Comparison of ENCODE assay signal across 8 mouse cellular contexts in genomic region chr10:80100982-80101381, GRCm38 (mm10). TPM values are rescaled to one million over a fixed set of nuclear protein-coding genes. Genes with fewer than 3 reads are reported as not detected.
DNase-seq lines count a peak whose midpoint lies in the region; ATAC-seq and TF ChIP-seq lines count a peak whose summit lies in the region.

No protein-coding gene starts in this region.

- H3K4me2 ChIP-seq in forebrain, postnatal 0 days (ENCODE audit: low read depth): 0 out of 2 replicates have a peak overlapping the region, but pooled peaks have one; percentile 98
- peak overlapping the region; percentile 96 for H3K4me2 ChIP-seq in midbrain, embryonic 14.5 days (ENCODE audit: low read length)

- intact Hi-C loops in left cerebral cortex, postnatal 36 days (cut with DNase I): no loop called here

- no peak overlapping the region for H3K27ac ChIP-seq in forebrain, postnatal 0 days (ENCODE audit: low read depth, low read length)
- H3K27ac ChIP-seq in midbrain, embryonic 14.5 days (replicated peaks; ENCODE audit: low read depth, low read length): no peak overlapping the region

- no peak overlapping the region for H3K4me3 ChIP-seq in forebrain, postnatal 0 days (ENCODE audit: low read depth, low read length)
- H3K4me3 ChIP-seq in midbrain, embryonic 14.5 days (replicated peaks; ENCODE audit: low read depth, low read length): no peak overlapping the region

- no peaks in the 10 kb centered on the region for H3K36me3 ChIP-seq in forebrain, postnatal 0 days (ENCODE audit: insufficient read depth)
- H3K36me3 ChIP-seq in midbrain, embryonic 14.5 days (ENCODE audit: control insufficient read depth, insufficient read depth, low read length): no peaks in the 10 kb centered on the region

- H3K27me3 ChIP-seq in forebrain, postnatal 0 days (ENCODE audit: insufficient read depth, low read length): no peaks in the 10 kb centered on the region
- no peaks in the 10 kb centered on the region for H3K27me3 ChIP-seq in midbrain, embryonic 14.5 days (ENCODE audit: control insufficient read depth, insufficient read depth, low read length)

- H3K4me1 ChIP-seq in forebrain, postnatal 0 days (ENCODE audit: insufficient read depth): peaks cover 8% of the 10 kb centered on the region
- peaks cover 11% of the 10 kb centered on the region for H3K4me1 ChIP-seq in midbrain, embryonic 14.5 days (ENCODE audit: control insufficient read depth, insufficient read depth, low read length)

- DNase-seq in urinary bladder, postnatal 14 days (ENCODE audit: low spot score): peak; percentile 57
- DNase-seq in urinary bladder, adult 18-20 months (ENCODE audit: low spot score in 2 of 2): no peak
- DNase-seq in forebrain, postnatal 0 days: no peak
- DNase-seq in kidney, postnatal 14 days: peak; percentile 63
- DNase-seq in midbrain, embryonic 14.5 days: no peak
- no peak for DNase-seq in left cerebral cortex, postnatal 36 days (ENCODE audit: low spot score in 2 of 2)
- no peak for DNase-seq in gastrocnemius, postnatal 10 days
- DNase-seq in layer of hippocampus, adult 9-10 months (ENCODE audit: low spot score): no peak

- no peak overlapping the region for H3K9ac ChIP-seq in forebrain, postnatal 0 days
- no peak overlapping the region for H3K9ac ChIP-seq in midbrain, embryonic 14.5 days (replicated peaks; ENCODE audit: low read length)

- TF ChIP-seq CTCF in forebrain, postnatal 0 days (IDR thresholded peaks at IDR 0.05; ENCODE audit: low read depth): no peak

- H3K9me3 ChIP-seq in forebrain, postnatal 0 days (ENCODE audit: low read length): no peaks in the 10 kb centered on the region
- no peaks in the 10 kb centered on the region for H3K9me3 ChIP-seq in midbrain, embryonic 14.5 days (ENCODE audit: control insufficient read depth, low read length)

- WGBS in forebrain, postnatal 0 days: 70% methylated on average over 11 of the region's 11 CpGs
- 70% methylated on average over 11 of the region's 11 CpGs for WGBS in midbrain, embryonic 14.5 days

- no peak for ATAC-seq in forebrain, postnatal 0 days
- no peak for ATAC-seq in midbrain, embryonic 14.5 days (ENCODE audit: low FRiP score, low TSS enrichment)

RNA-seq across cellular contexts. Expression of gene Sbno2, which starts 4.4 kb away (rescaled TPM):
- total RNA-seq in forebrain, postnatal 0 days (2014; rRNA removed): 19.2 and 24.2 TPM in 2 replicates
- 4.6 and 6.8 TPM in 2 replicates for polyA plus RNA-seq in forebrain, postnatal 0 days (2015; fragmentation: Nextera tagmentation; extraction: Ambion mirVana)
- polyA plus RNA-seq in midbrain, embryonic 14.5 days (2014; fragmentation: Nextera tagmentation; extraction: Ambion mirVana): 13.2 and 13.3 TPM in 2 replicates
- total RNA-seq in left cerebral cortex, postnatal 36 days (2021): 10 to 100 TPM; 14.5 to 25.5 TPM
- 10 to 100 TPM in 1 of 2 experiments, 1 to 10 TPM in 1; 7.7 to 11.6 TPM for total RNA-seq in gastrocnemius, postnatal 10 days (2021)

RNA-seq across cellular contexts. Expression of gene Stk11, which starts 14.6 kb away (rescaled TPM):
- 77.2 and 77.8 TPM in 2 replicates for total RNA-seq in forebrain, postnatal 0 days (2014; rRNA removed)
- 13.6 and 14.8 TPM in 2 replicates for polyA plus RNA-seq in forebrain, postnatal 0 days (2015; fragmentation: Nextera tagmentation; extraction: Ambion mirVana)
- 26.5 and 38.7 TPM in 2 replicates for polyA plus RNA-seq in midbrain, embryonic 14.5 days (2014; fragmentation: Nextera tagmentation; extraction: Ambion mirVana)
- 100 to 1,000 TPM in 1 of 2 experiments, 10 to 100 TPM in 1; 94.4 to 100 TPM for total RNA-seq in left cerebral cortex, postnatal 36 days (2021)
- total RNA-seq in gastrocnemius, postnatal 10 days (2021): 100 to 1,000 TPM; 105 to 110 TPM

RNA-seq across cellular contexts. Expression of gene Atp5d, which starts 37.5 kb away (rescaled TPM):
- 154 and 193 TPM in 2 replicates for total RNA-seq in forebrain, postnatal 0 days (2014; rRNA removed)
- 633 and 650 TPM in 2 replicates for polyA plus RNA-seq in forebrain, postnatal 0 days (2015; fragmentation: Nextera tagmentation; extraction: Ambion mirVana)
- 407 and 480 TPM in 2 replicates for polyA plus RNA-seq in midbrain, embryonic 14.5 days (2014; fragmentation: Nextera tagmentation; extraction: Ambion mirVana)
- 100 to 1,000 TPM; 334 to 384 TPM for total RNA-seq in left cerebral cortex, postnatal 36 days (2021)
- total RNA-seq in gastrocnemius, postnatal 10 days (2021): 100 to 1,000 TPM; 576 to 659 TPM

RNA-seq across cellular contexts. Expression of gene Cbarp, which starts 39.7 kb away (rescaled TPM):
- total RNA-seq in forebrain, postnatal 0 days (2014; rRNA removed): 114 and 151 TPM in 2 replicates
- polyA plus RNA-seq in forebrain, postnatal 0 days (2015; fragmentation: Nextera tagmentation; extraction: Ambion mirVana): 57.5 and 68.2 TPM in 2 replicates
- polyA plus RNA-seq in midbrain, embryonic 14.5 days (2014; fragmentation: Nextera tagmentation; extraction: Ambion mirVana): 78.9 and 101 TPM in 2 replicates
- 100 to 1,000 TPM; 431 to 463 TPM for total RNA-seq in left cerebral cortex, postnatal 36 days (2021)
- total RNA-seq in gastrocnemius, postnatal 10 days (2021): 1 to 10 TPM; 2.3 to 3.2 TPM

RNA-seq across cellular contexts. Expression of gene Midn, which starts 47.1 kb away (rescaled TPM):
- 91.5 and 120 TPM in 2 replicates for total RNA-seq in forebrain, postnatal 0 days (2014; rRNA removed)
- 19.3 and 21.3 TPM in 2 replicates for polyA plus RNA-seq in forebrain, postnatal 0 days (2015; fragmentation: Nextera tagmentation; extraction: Ambion mirVana)
- 62.6 and 65.6 TPM in 2 replicates for polyA plus RNA-seq in midbrain, embryonic 14.5 days (2014; fragmentation: Nextera tagmentation; extraction: Ambion mirVana)
- total RNA-seq in left cerebral cortex, postnatal 36 days (2021): 10 to 100 TPM; 76.2 to 78.8 TPM
- total RNA-seq in gastrocnemius, postnatal 10 days (2021): 10 to 100 TPM; 34.3 to 62.7 TPM

Comparison
In these comparisons a context has a peak if more than half of its experiments do, and no peak if none do; other contexts are left out.
1. DNase-seq: peak in urinary bladder, postnatal 14 days (single experiment) and kidney, postnatal 14 days (single experiment); none in urinary bladder, adult 18-20 months (0 of 2), forebrain, postnatal 0 days (single experiment), midbrain, embryonic 14.5 days (single experiment), left cerebral cortex, postnatal 36 days (0 of 2), gastrocnemius, postnatal 10 days (single experiment) and layer of hippocampus, adult 9-10 months (single experiment).